In genomic region chr2:18607586-18608259, GRCm38 (mm10) we compare ENCODE assay signal across 8 mouse cellular contexts.
A peak's percentile ranks its signal among the peaks of the same experiment; 100 is the strongest.
DNase-seq lines count a peak whose midpoint lies in the region; ATAC-seq and TF ChIP-seq lines count a peak whose summit lies in the region.

No protein-coding gene starts in this region.

- peak overlapping the region; percentile 11; the same call in 1 of the 2 replicates for H3K9ac ChIP-seq in lung, embryonic 15.5 days
- H3K9ac ChIP-seq in heart, embryonic 14.5 days (ENCODE audit: low read length), result peak overlapping the region; percentile 70
- H3K9ac ChIP-seq in liver, embryonic 13.5 days, result peak overlapping the region; percentile 50; the same call in 1 of the 2 replicates

- DNase-seq in lung, postnatal 10 days, result no peak
- peak in 1 of 2 experiments; percentile 38 for DNase-seq in cerebellum, adult 2 months
- DNase-seq in liver, embryonic 13.5 days, result no peak
- no peak for DNase-seq in spleen, adult 2 months (ENCODE audit: low read depth in 1 of 2, low spot score in 2 of 2)
- no peak for DNase-seq in gastrocnemius, postnatal 4 days (ENCODE audit: low spot score in 2 of 2)
- no peak for DNase-seq in kidney, adult 8-10 months

- TF ChIP-seq CTCF in cerebellum, adult 2 months (IDR thresholded peaks at IDR 0.05; ENCODE audit: borderline replicate concordance, insufficient read depth, low read depth, low read length), result no peak
- TF ChIP-seq CTCF in spleen, adult 2 months (IDR thresholded peaks at IDR 0.05; ENCODE audit: extremely low read depth, insufficient read depth, insufficient read length, insufficient replicate concordance), result no peak

- TF ChIP-seq POLR2A in cerebellum, adult 2 months (IDR thresholded peaks at IDR 0.05; ENCODE audit: borderline replicate concordance, insufficient read depth, low read length), result 0 out of 2 replicates have a peak, but pooled peaks have one; percentile 3
- no peak for TF ChIP-seq POLR2A in spleen, adult 2 months (IDR thresholded peaks at IDR 0.05; ENCODE audit: low read depth, low read length)

- 0% methylated on average over 14 of the region's 14 CpGs for WGBS in lung, embryonic 15.5 days
- WGBS in cerebellum, adult 2 months, result 6% methylated on average over 13 of the region's 14 CpGs
- WGBS in heart, embryonic 14.5 days, result 3% methylated on average over 14 of the region's 14 CpGs
- 1% methylated on average over 14 of the region's 14 CpGs for WGBS in liver, embryonic 13.5 days (ENCODE audit: insufficient replicate concordance)
- WGBS in spleen, adult 2 months, result 2% methylated on average over 14 of the region's 14 CpGs

- H3K9me3 ChIP-seq in lung, embryonic 15.5 days, result no peaks in the 10 kb centered on the region
- no peaks in the 10 kb centered on the region for H3K9me3 ChIP-seq in heart, embryonic 14.5 days (ENCODE audit: control insufficient read depth, low read length)
- H3K9me3 ChIP-seq in liver, embryonic 13.5 days (replicated peaks), result no peaks in the 10 kb centered on the region

- peak overlapping the region; percentile 90 for H3K4me2 ChIP-seq in lung, embryonic 15.5 days
- peak overlapping the region; percentile 94 for H3K4me2 ChIP-seq in heart, embryonic 14.5 days (ENCODE audit: low read length)
- peak overlapping the region; percentile 70 for H3K4me2 ChIP-seq in liver, embryonic 13.5 days

- H3K36me3 ChIP-seq in lung, embryonic 15.5 days, result no peaks in the 10 kb centered on the region
- no peaks in the 10 kb centered on the region for H3K36me3 ChIP-seq in heart, embryonic 14.5 days (ENCODE audit: control insufficient read depth, insufficient read depth, low read length)
- no peaks in the 10 kb centered on the region for H3K36me3 ChIP-seq in liver, embryonic 13.5 days
- no peaks in the 10 kb centered on the region for H3K36me3 ChIP-seq in spleen, adult 2 months (ENCODE audit: control insufficient read depth, insufficient read depth, low read length)

- H3K4me1 ChIP-seq in lung, embryonic 15.5 days, result peaks cover 25% of the 10 kb centered on the region
- no peaks in the 10 kb centered on the region for H3K4me1 ChIP-seq in cerebellum, adult 2 months (ENCODE audit: control insufficient read depth, insufficient read depth, low read length)
- peaks cover 7 to 10% of the 10 kb centered on the region in 2 experiments; a peak in 3 of 4 replicates for H3K4me1 ChIP-seq in heart, embryonic 14.5 days (ENCODE audit: control insufficient read depth in 2 of 2, insufficient read depth in 2 of 2, low read length in 2 of 2)
- peaks cover 18% of the 10 kb centered on the region for H3K4me1 ChIP-seq in liver, embryonic 13.5 days (replicated peaks)
- peaks cover 3% of the 10 kb centered on the region for H3K4me1 ChIP-seq in spleen, adult 2 months (ENCODE audit: control insufficient read depth, insufficient read depth, insufficient read length)

- no peak overlapping the region for H3K27ac ChIP-seq in lung, embryonic 15.5 days
- peak overlapping the region; percentile 34 for H3K27ac ChIP-seq in cerebellum, adult 2 months (ENCODE audit: insufficient read depth, low read length)
- H3K27ac ChIP-seq in heart, embryonic 14.5 days (replicated peaks in 1 of 2; ENCODE audit: control insufficient read depth in 1 of 2, insufficient read depth in 1 of 2, low read depth in 2 of 2, low read length in 2 of 2), result no peak overlapping the region
- H3K27ac ChIP-seq in liver, embryonic 13.5 days, result no peak overlapping the region
- no peak overlapping the region for H3K27ac ChIP-seq in spleen, adult 2 months (ENCODE audit: insufficient read depth, low read length)

- H3K27me3 ChIP-seq in lung, embryonic 15.5 days, result peaks cover 56% of the 10 kb centered on the region
- no peaks in the 10 kb centered on the region for H3K27me3 ChIP-seq in cerebellum, adult 2 months (ENCODE audit: control insufficient read depth, insufficient read depth, low read length)
- H3K27me3 ChIP-seq in heart, embryonic 14.5 days (ENCODE audit: control insufficient read depth, insufficient read depth, low read length), result peaks cover 49% of the 10 kb centered on the region
- H3K27me3 ChIP-seq in liver, embryonic 13.5 days, result peaks cover 51% of the 10 kb centered on the region
- H3K27me3 ChIP-seq in spleen, adult 2 months (ENCODE audit: control insufficient read depth, insufficient read depth, low read length), result no peaks in the 10 kb centered on the region

- H3K4me3 ChIP-seq in lung, embryonic 15.5 days, result peak overlapping the region; percentile 44
- peak overlapping the region; percentile 56 for H3K4me3 ChIP-seq in cerebellum, adult 2 months (replicated peaks; ENCODE audit: insufficient read depth, low read depth, low read length)
- H3K4me3 ChIP-seq in heart, embryonic 14.5 days (ENCODE audit: control insufficient read depth in 1 of 2, insufficient read depth in 1 of 2, low read depth in 1 of 2, low read length in 2 of 2), result peak overlapping the region; percentile 39 to 53
- peak overlapping the region; percentile 53 for H3K4me3 ChIP-seq in liver, embryonic 13.5 days (replicated peaks)
- peak overlapping the region; percentile 71; the same call in 1 of the 2 replicates for H3K4me3 ChIP-seq in spleen, adult 2 months (ENCODE audit: extremely low read depth, insufficient read depth, insufficient read length)

- peak; percentile 8; the same call in 1 of the 2 replicates for ATAC-seq in lung, embryonic 15.5 days (ENCODE audit: borderline replicate concordance, extremely low read depth, low FRiP score, low TSS enrichment)
- 0 out of 2 replicates have a peak, but pooled peaks have one; percentile 6 for ATAC-seq in heart, embryonic 14.5 days (ENCODE audit: insufficient number of reproducible peaks, insufficient read depth, low FRiP score, low read depth)
- no peak for ATAC-seq in liver, embryonic 13.5 days (ENCODE audit: low read depth)

Comparison
In these comparisons a context has a peak if more than half of its experiments do, and no peak if none do; other contexts are left out.
1. H3K9ac ChIP-seq: peak in every context shown above with its lines; median percentile 70 in heart, embryonic 14.5 days; 50 in liver, embryonic 13.5 days; 11 in lung, embryonic 15.5 days.